Mouse (Mus musculus): ENCODE measurements around the gene Pgp. TPM values are rescaled to one million over a fixed set of nuclear protein-coding genes. Genes with fewer than 3 reads are reported as not detected.
A peak's percentile ranks its signal among the peaks of the same experiment; 100 is the strongest.
"Not testable (repeated sequence)": the region's sequence is repeated elsewhere in the genome, so short reads cannot be mapped to it uniquely, and the experiment has no call there.

The Pgp gene
- polyA plus RNA-seq (2017; shearing (Covaris generic)) = 1 to 10 TPM; 3.3 to 6.2 TPM

- ATAC-seq = peak; percentile 97
These were observed at the start of gene Pgp, which contains the start of gene E4f1 for GRCm38 (mm10) chr17:24469910-24470602. Pgp (plus strand) TSS chr17:24470392. E4f1 (minus strand) TSS chr17:24470313.

GRCm38 (mm10) chr17:24423114-24423513 lies 47.1 kb upstream of the Pgp start:
- ATAC-seq = no peak

DNA sequence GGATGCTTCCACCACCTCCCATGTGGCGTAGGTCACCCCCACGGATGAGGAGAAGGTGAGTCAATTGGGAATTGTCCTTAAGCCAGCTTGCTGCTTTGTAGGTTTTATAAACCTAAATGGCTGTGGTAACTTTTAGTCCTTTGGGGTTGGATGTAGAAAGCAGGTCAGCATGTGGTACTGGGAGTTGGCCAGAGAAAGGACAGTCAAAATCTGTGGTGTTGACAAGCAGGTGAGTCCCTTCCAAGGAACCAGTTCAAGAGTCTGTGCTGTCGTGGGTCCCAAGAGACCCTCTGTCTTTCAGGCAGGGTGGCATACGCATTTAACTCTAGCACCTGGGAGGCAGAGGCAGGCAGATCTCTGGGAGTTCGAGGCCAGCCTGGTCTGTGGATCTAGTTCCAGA lies 45.7 kb upstream of the Pgp start:
- no peak for ATAC-seq

DNA sequence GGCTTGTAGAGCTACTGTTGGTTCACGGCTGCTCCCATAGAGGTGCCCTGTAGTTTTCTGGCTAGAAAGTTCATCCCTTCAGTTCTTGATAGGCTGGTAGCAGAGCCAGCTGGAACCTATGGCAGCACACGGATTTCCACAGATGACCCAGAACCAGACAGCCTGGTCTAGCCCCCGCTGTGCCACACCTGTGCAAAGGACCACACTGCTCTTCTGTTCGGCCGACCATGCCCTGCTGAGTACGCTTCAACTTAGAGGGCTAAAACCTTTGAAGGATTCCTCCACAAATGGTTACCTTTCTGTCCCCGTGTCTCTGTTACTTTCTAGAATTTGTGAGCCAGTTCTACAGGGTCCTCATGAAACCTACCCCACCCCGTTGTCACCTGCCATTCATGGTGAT lies 44.9 kb upstream of the Pgp start:
- ATAC-seq = not testable (repeated sequence)

DNA sequence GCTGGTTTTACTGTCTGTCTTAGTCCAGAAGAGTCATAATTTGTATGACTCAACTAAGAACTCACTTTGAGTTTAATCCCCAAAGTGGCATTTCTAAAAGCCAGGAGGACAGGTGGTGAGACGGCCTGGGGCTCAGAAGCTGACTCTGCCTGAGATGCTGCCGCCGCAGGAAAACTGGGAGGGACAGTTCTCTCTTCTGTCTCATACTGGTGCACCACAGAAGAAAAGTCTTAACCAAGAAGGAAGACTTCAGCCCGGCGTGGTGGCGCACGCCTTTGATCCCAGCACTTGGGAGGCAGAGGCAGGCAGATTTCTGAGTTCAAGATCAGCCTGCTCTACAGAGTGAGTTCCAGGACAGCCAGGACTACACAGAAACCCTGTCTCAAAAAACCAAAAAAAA lies 44.3 kb upstream of the Pgp start:
- ATAC-seq = no peak

GRCm38 (mm10) chr17:24426471-24427169 lies 43.6 kb upstream of the Pgp start, which contains the start of gene Eci1:
Eci1 (plus strand) TSS chr17:24426641.
- peak; percentile 87 for ATAC-seq

DNA sequence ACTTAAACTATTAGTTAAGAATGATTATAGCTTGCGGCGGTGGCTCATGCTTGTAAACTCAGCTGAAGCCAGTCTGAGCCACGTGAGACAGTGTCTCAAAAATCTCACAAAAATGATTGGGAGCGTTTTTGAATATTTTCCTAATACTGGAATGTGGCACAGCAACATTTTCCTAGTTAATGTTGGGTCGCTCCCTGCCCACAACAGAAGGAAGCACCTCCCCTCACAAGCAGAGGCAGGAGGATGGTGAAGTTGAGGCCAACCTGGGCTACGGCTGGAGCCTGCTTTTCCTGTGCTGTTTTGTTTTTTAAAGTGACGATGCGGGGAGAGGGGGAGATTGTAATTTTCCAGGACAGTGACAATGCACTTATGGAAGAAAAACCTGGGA lies 43.0 kb upstream of the Pgp start:
- no peak for ATAC-seq

GRCm38 (mm10) chr17:24429201-24429983 lies 40.8 kb upstream of the Pgp start:
- no peak for ATAC-seq

DNA sequence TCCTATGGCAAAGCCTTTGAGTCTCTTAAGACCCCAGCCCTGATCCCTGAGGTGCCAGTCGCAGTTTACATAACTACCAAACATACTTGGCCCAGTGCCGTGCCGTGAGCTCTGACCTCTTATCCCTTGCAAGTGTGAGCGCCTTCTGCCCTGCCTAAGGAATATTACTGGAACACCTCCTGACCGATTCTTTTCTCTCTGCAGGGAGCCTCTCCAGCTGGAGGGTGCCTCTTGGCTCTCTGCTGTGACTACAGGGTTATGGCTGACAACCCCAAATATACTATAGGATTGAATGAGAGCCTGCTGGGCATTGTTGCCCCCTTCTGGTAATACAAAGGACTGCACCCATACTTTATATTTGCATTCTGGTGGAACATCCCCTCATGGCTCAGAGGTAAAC lies 33.2 kb upstream of the Pgp start:
- peak; percentile 66 for ATAC-seq

GRCm38 (mm10) chr17:24440377-24440776 lies 29.8 kb upstream of the Pgp start:
- ATAC-seq = no peak

DNA sequence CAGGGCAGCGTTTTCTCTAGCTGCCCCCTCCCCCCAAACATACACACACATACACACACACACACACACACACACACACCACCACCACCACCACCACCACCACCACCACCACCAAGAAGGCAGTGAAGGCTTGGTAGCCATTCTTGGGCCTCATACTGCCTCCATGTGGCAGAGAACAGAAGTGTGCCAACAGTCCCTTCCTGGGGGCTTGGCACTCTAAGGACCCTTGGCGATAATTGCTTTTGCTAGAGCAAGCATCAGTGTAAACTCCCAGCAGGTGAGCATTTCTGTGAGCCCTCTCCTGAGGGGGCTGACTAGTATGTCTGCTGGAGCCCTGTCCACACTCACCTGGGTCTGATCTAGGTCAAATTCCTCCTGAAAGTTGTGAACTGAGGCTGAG lies 29.0 kb upstream of the Pgp start:
- ATAC-seq = no peak

DNA sequence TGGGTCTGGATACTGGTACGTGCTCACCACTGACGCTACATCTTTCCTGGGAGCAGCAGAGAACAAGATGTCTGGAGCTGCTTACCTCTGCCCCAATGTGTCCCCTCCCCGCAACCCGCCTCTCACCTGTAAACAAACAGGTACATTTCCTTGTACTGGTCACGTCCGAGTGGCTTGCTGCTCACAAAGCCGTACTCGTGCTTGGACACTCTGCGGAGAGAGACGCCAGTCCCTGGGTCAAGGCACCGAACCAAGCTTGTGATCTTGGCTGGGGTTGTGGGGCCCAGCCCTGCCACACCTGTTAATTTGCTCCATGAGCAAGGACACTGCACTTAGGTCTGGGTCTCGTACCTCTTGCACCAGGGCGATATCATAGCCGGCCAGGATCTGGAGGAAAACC lies 28.1 kb upstream of the Pgp start:
- no peak for ATAC-seq

- no peak for ATAC-seq
These were observed 27.5 kb upstream of the Pgp start, which contains the start of gene Dnase1l2 for GRCm38 (mm10) chr17:24442632-24443155. Dnase1l2 (minus strand) TSS chr17:24443105.

DNA sequence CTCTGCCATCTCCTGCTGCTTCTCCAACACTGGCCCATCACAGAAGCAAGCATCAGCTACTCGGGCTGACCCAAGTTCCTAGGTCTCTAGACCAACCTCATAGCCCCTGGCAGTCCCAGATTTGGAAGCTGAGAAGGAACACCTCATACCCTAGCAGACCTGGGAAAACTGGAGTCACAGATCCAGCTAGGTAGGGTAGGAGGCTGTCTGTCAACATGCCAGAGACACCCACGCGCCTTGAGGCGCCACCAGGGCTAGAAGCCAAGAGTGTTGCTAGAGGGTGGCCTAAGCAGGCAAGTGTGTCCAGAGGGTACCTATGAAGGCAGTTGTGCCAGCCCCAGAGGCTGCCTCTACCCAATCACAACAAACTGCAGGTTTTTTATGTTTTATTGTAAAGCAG lies 26.8 kb upstream of the Pgp start:
- ATAC-seq = no peak

- no peak for ATAC-seq
These were observed 23.6 kb upstream of the Pgp start for GRCm38 (mm10) chr17:24446590-24446989.

- ATAC-seq = no peak
These were observed 20.7 kb upstream of the Pgp start for GRCm38 (mm10) chr17:24449507-24449906.

DNA sequence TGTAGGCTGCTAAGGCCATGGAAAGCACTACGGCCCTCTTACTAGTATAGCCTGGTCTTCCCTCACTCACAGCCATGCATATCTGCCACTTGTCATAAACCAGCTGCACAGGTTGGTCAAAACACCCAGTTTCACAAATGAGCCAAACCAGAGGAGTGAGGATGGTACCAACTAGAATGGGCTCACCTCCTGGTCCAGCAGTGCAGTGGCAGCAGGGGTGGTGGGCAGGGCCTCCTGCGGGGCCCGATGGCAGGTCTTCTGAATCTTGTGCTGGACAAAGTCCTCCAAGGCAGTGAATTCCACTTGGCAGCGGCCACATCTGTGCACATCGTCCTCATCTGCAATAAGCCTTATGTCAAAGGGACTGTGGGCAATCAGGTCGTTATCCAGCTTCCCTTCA lies 19.0 kb upstream of the Pgp start:
- ATAC-seq = no peak

DNA sequence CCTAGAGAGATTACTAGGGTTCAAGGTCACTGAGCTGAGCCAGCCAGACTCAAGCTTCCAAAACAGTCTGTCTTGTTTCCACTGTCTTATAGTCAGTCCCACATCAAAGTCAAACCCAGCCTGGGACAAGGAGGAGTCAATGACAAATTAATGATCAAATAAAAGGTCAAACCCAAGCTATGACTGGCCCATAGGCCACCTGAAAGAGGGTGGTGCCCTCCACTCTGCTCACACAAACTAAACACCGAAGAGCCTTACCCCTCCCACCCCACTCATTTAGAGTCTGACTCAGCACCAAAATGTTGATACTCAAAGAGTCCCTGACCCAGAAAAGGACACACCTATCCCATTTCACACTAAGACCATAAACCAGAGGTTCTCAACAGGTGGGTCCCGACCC lies 16.8 kb upstream of the Pgp start:
- ATAC-seq = no peak

- peak; percentile 62 for ATAC-seq
These were observed 15.9 kb upstream of the Pgp start for GRCm38 (mm10) chr17:24454218-24454755.

DNA sequence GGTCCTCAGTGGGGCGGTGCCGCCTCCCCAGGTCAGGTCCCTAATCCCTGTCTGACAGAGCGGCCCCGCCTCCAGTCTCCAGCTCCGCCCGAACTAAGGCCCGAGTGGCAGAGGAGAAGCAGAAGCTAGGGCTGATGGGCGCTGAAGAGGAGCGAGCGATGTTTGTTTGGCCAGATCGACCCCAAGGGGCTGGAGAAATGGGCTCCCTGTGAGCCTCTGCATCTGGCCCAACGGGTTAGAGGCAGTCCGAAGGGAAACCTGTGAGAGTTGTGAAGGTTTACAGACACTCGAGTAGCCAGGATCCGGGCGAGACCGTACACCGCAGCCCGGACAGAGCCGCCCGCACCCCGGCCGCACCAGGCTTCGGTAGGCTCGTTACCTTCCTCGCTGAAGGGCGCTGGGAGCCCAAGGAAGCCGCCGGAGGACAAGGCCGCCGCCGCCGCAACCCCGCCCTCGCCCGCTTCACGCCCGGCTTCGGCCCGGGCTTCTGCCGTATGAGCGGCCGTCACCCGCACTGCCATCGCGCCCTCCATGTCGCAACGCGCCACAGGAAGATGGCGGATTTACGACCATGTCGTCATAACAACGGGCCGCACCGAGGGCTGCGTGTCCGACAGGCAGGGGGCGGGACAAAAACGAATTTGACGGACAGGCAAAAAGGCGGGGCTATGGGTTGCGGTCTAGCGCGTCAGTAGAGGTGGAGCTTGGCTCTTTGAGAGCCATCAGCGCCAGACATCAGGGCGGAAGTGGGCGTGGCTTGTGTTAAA lies 15.3 kb upstream of the Pgp start:
- peak; percentile 90 for ATAC-seq

DNA sequence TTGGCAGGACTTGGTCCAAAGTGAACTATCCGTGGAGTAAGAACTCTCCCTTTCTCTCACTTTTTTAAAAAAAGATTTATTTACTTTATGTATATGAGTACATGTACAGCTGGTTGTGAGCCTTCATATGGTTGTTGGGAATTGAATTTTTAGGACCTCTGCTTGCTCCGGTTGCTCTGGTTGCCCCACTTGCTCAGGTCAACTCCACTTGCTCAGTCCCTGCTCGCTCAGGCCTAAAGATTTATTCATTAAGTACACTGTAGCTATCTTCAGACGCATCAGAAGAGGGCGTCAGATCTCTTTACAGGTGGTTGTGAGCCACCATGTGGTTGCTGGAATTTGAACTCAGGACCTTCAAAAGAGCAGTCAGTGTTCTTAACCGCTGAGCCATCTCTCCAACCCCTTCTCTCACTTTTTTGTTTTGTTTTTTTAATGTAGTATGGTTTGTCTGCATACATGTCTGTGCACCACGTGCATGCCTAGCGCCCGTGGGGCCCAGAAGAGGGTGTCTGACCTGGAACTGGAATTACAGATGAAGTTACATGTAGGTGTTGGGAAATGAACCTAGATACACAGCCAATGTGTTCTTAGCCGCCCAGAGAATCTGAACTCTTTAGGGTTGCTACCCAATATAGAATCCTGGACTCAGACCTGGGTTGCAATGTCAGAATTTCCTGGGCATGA lies 14.5 kb upstream of the Pgp start:
- not testable (repeated sequence) for ATAC-seq
